Mouse (Mus musculus) 3134 (cell line): ENCODE results near the gene Recql5.
A peak's percentile ranks its signal among the peaks of the same experiment; 100 is the strongest.

Experiments
- DNase-seq: peaks from one replicate; pipeline ENCODE4 v3.0.0-alpha.2; 2011; ENCODE audit warnings: low spot score; ENCODE audit not compliant: insufficient read length; ENCODE audit errors: extremely low read depth

Gene Recql5

GRCm38 (mm10) chr11:115941980-115942379 lies 8.7 kb upstream of the Recql5 start:
- DNase-seq, result no peak

- DNase-seq, result no peak
Measured at GRCm38 (mm10) chr11:115939690-115940329, 6.5 kb upstream of the Recql5 start.

GRCm38 (mm10) chr11:115933747-115934110 lies 452 bp upstream of the Recql5 start:
- DNase-seq, result no peak

- DNase-seq, result no peak
Measured at GRCm38 (mm10) chr11:115931235-115931634, 2.0 kb downstream of the Recql5 start.

DNA sequence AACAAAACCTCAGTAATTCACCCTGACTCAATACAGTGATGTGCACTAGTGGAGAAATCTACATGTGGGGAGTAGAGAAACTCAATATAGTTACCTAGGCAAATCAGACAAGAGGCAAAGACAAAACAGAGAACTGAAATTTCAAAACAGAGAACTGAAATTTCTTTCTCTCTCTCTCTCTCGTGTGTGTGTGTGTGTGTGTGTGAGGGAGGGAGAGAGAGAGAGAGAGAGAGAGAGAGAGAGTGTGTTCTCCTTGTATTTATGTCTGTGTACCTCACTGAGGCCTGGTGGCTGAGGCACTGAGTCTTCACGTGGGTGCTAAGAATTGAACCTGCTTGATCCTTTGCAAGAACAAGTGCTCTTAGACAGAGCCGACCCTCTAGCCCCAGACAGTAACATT lies 3.5 kb downstream of the Recql5 start:
- no peak for DNase-seq

DNA sequence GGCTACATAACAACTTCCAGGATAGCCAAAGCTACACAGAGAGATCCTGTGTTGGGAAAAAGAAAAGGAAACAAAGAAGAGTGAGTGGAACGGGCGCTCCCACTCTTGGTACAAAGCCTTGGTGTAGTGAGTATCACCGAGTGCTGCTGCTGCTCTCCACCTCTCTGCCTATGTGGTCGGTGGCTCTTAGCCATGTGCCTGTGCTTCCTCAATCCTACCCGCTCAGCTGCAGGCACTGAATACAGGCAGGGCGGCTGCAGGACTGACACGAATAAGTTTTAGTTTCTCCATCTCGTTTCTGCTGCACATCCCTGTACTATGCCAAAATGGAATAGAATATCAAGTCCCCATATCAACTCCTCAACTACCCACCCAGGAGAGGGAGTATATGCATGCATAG lies 4.2 kb downstream of the Recql5 start:
- DNase-seq, result no peak

DNA sequence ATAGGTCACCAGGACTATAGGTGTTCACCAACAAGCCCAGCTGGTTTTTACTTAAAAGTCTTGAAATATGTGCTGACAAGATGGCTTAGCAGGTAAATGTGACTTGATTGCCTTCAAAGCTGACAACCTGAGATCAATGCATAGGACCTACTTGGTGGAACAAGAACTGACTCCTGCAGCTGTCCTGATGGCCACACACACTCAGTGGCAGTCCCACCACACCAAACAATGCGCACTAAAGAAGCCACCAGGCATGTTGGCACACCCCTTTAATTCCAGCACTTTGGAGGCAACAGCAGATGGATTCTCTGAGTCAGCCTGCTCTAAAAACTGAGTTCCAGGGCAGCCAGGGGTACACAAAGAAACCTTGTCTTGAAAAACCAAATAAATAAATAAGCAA lies 11.3 kb downstream of the Recql5 start:
- no peak for DNase-seq

- peak; percentile 35 for DNase-seq
Measured at GRCm38 (mm10) chr11:115920110-115920818, 13.0 kb downstream of the Recql5 start.

GRCm38 (mm10) chr11:115919073-115919472 lies 14.2 kb downstream of the Recql5 start:
- no peak for DNase-seq

GRCm38 (mm10) chr11:115918637-115919036 lies 14.6 kb downstream of the Recql5 start:
- no peak for DNase-seq

DNA sequence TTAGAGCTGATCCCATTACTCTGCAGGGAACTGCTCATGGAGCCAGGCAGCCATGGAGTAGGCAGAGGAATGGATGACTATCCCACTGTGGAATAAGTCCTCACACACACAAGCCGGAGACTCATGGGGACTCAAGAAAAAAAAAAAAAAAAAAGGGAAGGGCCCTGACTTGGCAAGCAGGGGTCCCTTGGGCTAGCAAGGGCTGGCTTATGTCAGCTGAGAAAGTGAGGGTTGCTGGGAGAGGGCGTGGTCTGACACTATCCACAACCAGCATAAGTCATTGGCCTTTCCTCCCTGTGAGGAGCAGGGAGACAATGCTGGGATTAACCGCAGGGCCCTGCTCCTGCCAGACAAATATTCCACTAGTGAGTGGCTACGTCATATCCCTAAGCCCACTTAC lies 16.7 kb downstream of the Recql5 start:
- DNase-seq, result no peak

DNA sequence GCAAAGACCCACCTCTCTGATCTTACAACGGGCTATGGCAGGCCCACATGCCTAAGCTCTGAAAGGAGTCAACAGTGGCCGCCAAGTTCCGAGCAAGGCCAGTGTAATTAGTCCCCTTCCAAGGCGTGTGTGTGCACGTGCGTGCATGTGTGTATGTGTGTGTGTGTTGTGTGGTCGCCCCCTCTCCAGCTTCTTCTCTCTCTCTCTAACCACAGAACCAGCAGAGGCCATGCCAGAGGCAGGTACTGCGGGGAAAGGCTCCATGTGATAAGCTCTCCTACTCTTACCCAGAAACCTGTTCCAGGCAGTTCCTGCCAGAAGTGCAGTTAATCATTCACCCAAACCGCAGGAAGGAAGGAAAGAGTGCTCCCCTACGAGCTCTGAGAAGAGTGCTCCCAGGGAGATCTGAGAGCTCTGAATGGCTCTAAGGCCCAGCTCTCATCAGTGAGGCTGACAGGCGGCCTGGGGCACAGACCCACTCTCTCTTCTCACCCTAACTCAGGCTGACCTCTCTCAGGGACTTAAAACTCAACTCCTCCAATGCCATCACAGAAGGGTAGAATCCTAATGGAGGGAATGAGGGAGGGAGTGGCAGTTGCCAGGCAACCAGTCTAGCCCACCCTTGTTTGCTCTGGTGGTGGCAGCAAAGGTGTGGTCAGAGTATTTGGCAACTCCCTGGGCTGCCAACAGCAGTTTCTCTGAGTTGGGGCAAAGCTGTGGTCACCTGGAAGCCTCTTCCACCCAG lies 21.5 kb downstream of the Recql5 start, which contains the start of gene Smim6:
Gene Smim6 (plus strand): TSS at position 386 of the 745 bp plus-strand sequence.
- no peak for DNase-seq

- DNase-seq, result no peak
Measured at GRCm38 (mm10) chr11:115911134-115911561, 22.1 kb downstream of the Recql5 start.

GRCm38 (mm10) chr11:115906521-115906920 lies 26.8 kb downstream of the Recql5 start:
- no peak for DNase-seq

- DNase-seq, result no peak
Measured at GRCm38 (mm10) chr11:115906116-115906515, 27.2 kb downstream of the Recql5 start.

GRCm38 (mm10) chr11:115904956-115905790 lies 28.1 kb downstream of the Recql5 start:
- no peak for DNase-seq

- DNase-seq, result no peak
Measured at GRCm38 (mm10) chr11:115904231-115904955, 28.9 kb downstream of the Recql5 start.

DNA sequence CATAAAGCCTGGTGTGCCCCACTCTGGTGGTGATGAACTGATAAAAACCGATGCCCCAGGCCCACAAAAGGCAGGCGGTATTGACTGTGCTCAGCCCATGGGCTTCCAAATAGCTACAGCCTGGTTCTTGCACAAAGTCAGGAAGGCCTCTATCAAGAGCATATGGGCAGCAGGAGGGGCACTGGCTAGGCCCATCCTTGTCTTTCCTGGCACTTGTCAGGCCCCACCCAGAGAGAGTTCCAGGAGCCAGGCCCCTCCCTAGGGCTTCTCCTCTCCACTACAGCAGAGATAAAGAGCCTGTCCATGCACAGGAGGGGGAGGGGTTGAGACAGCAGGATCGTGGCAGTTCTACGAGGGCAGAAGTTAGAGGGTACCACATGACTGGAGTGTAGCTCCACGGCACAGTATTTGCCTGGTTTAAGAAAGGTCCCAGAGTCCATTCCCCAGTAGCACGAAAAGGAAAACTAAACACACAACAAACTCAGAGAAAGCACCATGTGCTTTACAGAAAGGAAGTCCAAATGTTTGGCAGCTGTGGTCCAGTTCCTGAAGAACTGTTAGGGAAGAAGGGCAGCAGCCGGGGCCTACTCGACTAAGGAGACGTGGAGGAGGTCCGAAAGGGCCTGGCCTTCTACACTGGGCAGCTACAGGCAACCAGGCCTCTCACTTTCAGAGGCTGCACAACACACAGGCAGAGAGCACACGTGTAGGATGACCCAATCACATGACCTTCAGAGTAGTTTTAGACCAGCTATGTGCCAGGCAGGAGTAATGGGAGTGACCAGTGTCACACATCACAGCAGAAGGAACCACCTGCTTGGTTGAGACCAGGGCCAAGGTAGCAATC lies 29.7 kb downstream of the Recql5 start:
- DNase-seq, result no peak

DNA sequence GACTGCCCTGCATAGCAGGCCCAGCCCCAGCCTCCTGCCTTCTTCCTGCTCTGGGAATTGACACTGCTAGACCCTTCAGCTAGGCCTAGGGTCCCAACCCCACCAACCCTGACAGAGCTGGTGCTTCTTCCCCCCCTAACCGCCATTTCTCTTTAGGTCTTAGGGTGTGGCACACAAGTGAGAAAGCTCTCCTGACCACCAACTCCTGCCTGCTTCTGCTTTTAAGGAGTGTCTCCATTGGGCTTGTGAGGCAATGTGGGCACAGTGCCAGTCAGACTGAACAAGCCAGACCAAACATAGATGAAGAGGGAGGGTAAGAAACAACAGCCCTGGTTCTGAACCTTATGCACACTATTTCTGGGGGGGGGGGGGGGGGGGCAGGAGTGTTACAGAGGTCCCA lies 30.4 kb downstream of the Recql5 start:
- no peak for DNase-seq
